Mouse (Mus musculus): ENCODE results near the gene Scn5a. TPM values are rescaled to one million over a fixed set of nuclear protein-coding genes. Genes with fewer than 3 reads are reported as not detected.

The Scn5a gene
- polyA plus RNA-seq, 1 experiment = 13.6 TPM

DNA sequence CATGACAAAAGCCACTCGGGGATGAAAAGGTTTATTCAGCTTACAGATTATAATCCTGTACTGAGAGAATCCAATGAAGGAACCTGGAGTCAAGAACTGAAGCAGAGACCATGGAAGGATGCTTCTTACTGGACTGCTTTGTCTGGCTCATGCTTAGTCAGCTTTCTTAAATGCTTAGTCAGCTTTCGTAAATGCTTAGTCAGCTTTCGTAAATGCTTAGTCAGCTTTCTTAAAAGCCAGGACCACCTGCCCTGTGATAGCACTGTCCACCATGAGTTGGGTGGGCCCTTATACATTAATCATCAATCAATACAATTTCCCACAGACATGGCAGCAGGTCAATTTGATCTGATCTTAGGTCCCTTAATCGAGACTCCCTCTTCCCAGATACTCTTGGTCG, 28.1 kb upstream of the Scn5a start:
- Histone ChIP-seq H3K36me3 (ENCODE audit: control insufficient read depth, insufficient read depth) (no peaks in the 10 kb centered on the region), H3ac (ENCODE audit: control insufficient read depth, insufficient read length, low read depth) (no peak overlapping the region), H3K79me2 (ENCODE audit: control insufficient read depth, insufficient read depth) (no peaks in the 10 kb centered on the region), H3K27me3 (ENCODE audit: control insufficient read depth, insufficient read depth, insufficient read length) (no peaks in the 10 kb centered on the region), H3K79me3 (ENCODE audit: low read depth) (no peaks in the 10 kb centered on the region), H3K4me3 (ENCODE audit: insufficient read depth, poor library complexity, severe bottlenecking) (no peak overlapping the region)
- TF ChIP-seq MAX (IDR thresholded peaks at IDR 0.05) (no peak), CTCF (IDR thresholded peaks at IDR 0.05; ENCODE audit: control insufficient read depth, insufficient read depth, insufficient read length) (no peak), MYOD1 (IDR thresholded peaks at IDR 0.05; ENCODE audit: control insufficient read depth, insufficient read length, low read depth) (no peak), FOSL1 (IDR thresholded peaks at IDR 0.05; ENCODE audit: insufficient read depth, low read length, poor library complexity, severe bottlenecking) (no peak), CEBPB (IDR thresholded peaks at IDR 0.05; ENCODE audit: low read depth) (no peak), MYOG (IDR thresholded peaks at IDR 0.05; ENCODE audit: control insufficient read depth, extremely low read depth, insufficient read length) (no peak), USF1 (IDR thresholded peaks at IDR 0.05; ENCODE audit: low read depth) (no peak)

GRCm38 (mm10) chr9:119604607-119605006, 25.8 kb upstream of the Scn5a start:
- no peak overlapping the region for H3K4me3 ChIP-seq (ENCODE audit: insufficient read depth, poor library complexity, severe bottlenecking)
- no peak overlapping the region for H3ac ChIP-seq (ENCODE audit: control insufficient read depth, insufficient read length, low read depth)
- H3K79me2 ChIP-seq (ENCODE audit: control insufficient read depth, insufficient read depth) = no peaks in the 10 kb centered on the region
- no peaks in the 10 kb centered on the region for H3K79me3 ChIP-seq (ENCODE audit: low read depth)
- H3K36me3 ChIP-seq (ENCODE audit: control insufficient read depth, insufficient read depth) = no peaks in the 10 kb centered on the region
- no peaks in the 10 kb centered on the region for H3K27me3 ChIP-seq (ENCODE audit: control insufficient read depth, insufficient read depth, insufficient read length)
- TF ChIP-seq MYOD1 (IDR thresholded peaks at IDR 0.05; ENCODE audit: control insufficient read depth, insufficient read length, low read depth) = no peak
- no peak for TF ChIP-seq CEBPB (IDR thresholded peaks at IDR 0.05; ENCODE audit: low read depth)
- TF ChIP-seq FOSL1 (IDR thresholded peaks at IDR 0.05; ENCODE audit: insufficient read depth, low read length, poor library complexity, severe bottlenecking) = no peak
- no peak for TF ChIP-seq USF1 (IDR thresholded peaks at IDR 0.05; ENCODE audit: low read depth)
- no peak for TF ChIP-seq CTCF (IDR thresholded peaks at IDR 0.05; ENCODE audit: control insufficient read depth, insufficient read depth, insufficient read length)
- TF ChIP-seq MAX (IDR thresholded peaks at IDR 0.05) = no peak
- no peak for TF ChIP-seq MYOG (IDR thresholded peaks at IDR 0.05; ENCODE audit: control insufficient read depth, extremely low read depth, insufficient read length)

GRCm38 (mm10) chr9:119598501-119598900, 19.7 kb upstream of the Scn5a start:
- no peak overlapping the region for H3K4me3 ChIP-seq (ENCODE audit: insufficient read depth, poor library complexity, severe bottlenecking)
- H3ac ChIP-seq (ENCODE audit: control insufficient read depth, insufficient read length, low read depth) = no peak overlapping the region
- no peaks in the 10 kb centered on the region for H3K79me3 ChIP-seq (ENCODE audit: low read depth)
- no peaks in the 10 kb centered on the region for H3K27me3 ChIP-seq (ENCODE audit: control insufficient read depth, insufficient read depth, insufficient read length)
- no peaks in the 10 kb centered on the region for H3K36me3 ChIP-seq (ENCODE audit: control insufficient read depth, insufficient read depth)
- TF ChIP-seq USF1 (IDR thresholded peaks at IDR 0.05; ENCODE audit: low read depth) (no peak), CTCF (IDR thresholded peaks at IDR 0.05; ENCODE audit: control insufficient read depth, insufficient read depth, insufficient read length) (no peak), MAX (IDR thresholded peaks at IDR 0.05) (no peak), MYOG (IDR thresholded peaks at IDR 0.05; ENCODE audit: control insufficient read depth, extremely low read depth, insufficient read length) (no peak), FOSL1 (IDR thresholded peaks at IDR 0.05; ENCODE audit: insufficient read depth, low read length, poor library complexity, severe bottlenecking) (no peak), MYOD1 (IDR thresholded peaks at IDR 0.05; ENCODE audit: control insufficient read depth, insufficient read length, low read depth) (no peak), CEBPB (IDR thresholded peaks at IDR 0.05; ENCODE audit: low read depth) (no peak)
- H3K79me2 ChIP-seq (ENCODE audit: control insufficient read depth, insufficient read depth) = no peaks in the 10 kb centered on the region

DNA sequence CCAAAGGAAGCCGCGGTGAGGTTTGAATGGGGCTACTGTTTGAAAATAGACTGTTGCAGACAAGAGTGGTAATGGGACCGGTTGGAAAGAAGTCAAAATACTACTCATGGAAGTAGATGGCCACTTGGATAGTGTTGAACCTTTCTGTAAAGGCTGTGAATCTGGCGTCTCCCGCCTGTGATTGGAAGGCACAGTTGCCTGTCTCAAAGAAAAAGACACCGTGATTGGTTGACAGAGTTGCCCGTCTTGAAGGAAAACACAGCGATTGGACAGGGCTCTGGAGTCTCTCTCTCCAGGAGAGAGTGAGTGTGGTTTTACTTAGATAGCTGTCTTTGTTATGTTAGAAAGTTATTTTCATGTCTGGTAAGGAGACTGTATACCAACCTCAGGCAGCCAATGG, 18.5 kb upstream of the Scn5a start:
- Histone ChIP-seq H3K79me2 (ENCODE audit: control insufficient read depth, insufficient read depth) (no peaks in the 10 kb centered on the region), H3K4me3 (ENCODE audit: insufficient read depth, poor library complexity, severe bottlenecking) (no peak overlapping the region), H3K79me3 (ENCODE audit: low read depth) (no peaks in the 10 kb centered on the region), H3K36me3 (ENCODE audit: control insufficient read depth, insufficient read depth) (no peaks in the 10 kb centered on the region), H3K27me3 (ENCODE audit: control insufficient read depth, insufficient read depth, insufficient read length) (no peaks in the 10 kb centered on the region), H3ac (ENCODE audit: control insufficient read depth, insufficient read length, low read depth) (no peak overlapping the region)
- TF ChIP-seq CEBPB (IDR thresholded peaks at IDR 0.05; ENCODE audit: low read depth) = no peak

GRCm38 (mm10) chr9:119589592-119589991, 10.8 kb upstream of the Scn5a start:
- TF ChIP-seq USF1 (IDR thresholded peaks at IDR 0.05; ENCODE audit: low read depth) (no peak), CTCF (IDR thresholded peaks at IDR 0.05; ENCODE audit: control insufficient read depth, insufficient read depth, insufficient read length) (no peak), MYOG (IDR thresholded peaks at IDR 0.05; ENCODE audit: control insufficient read depth, extremely low read depth, insufficient read length) (no peak), FOSL1 (IDR thresholded peaks at IDR 0.05; ENCODE audit: insufficient read depth, low read length, poor library complexity, severe bottlenecking) (no peak), MAX (IDR thresholded peaks at IDR 0.05) (no peak), CEBPB (IDR thresholded peaks at IDR 0.05; ENCODE audit: low read depth) (no peak), MYOD1 (IDR thresholded peaks at IDR 0.05; ENCODE audit: control insufficient read depth, insufficient read length, low read depth) (no peak)
- no peaks in the 10 kb centered on the region for H3K27me3 ChIP-seq (ENCODE audit: control insufficient read depth, insufficient read depth, insufficient read length)
- H3K79me2 ChIP-seq (ENCODE audit: control insufficient read depth, insufficient read depth) = no peaks in the 10 kb centered on the region
- H3K4me3 ChIP-seq (ENCODE audit: insufficient read depth, poor library complexity, severe bottlenecking) = no peak overlapping the region
- H3K79me3 ChIP-seq (ENCODE audit: low read depth) = no peaks in the 10 kb centered on the region
- H3ac ChIP-seq (ENCODE audit: control insufficient read depth, insufficient read length, low read depth) = no peak overlapping the region
- H3K36me3 ChIP-seq (ENCODE audit: control insufficient read depth, insufficient read depth) = no peaks in the 10 kb centered on the region

DNA sequence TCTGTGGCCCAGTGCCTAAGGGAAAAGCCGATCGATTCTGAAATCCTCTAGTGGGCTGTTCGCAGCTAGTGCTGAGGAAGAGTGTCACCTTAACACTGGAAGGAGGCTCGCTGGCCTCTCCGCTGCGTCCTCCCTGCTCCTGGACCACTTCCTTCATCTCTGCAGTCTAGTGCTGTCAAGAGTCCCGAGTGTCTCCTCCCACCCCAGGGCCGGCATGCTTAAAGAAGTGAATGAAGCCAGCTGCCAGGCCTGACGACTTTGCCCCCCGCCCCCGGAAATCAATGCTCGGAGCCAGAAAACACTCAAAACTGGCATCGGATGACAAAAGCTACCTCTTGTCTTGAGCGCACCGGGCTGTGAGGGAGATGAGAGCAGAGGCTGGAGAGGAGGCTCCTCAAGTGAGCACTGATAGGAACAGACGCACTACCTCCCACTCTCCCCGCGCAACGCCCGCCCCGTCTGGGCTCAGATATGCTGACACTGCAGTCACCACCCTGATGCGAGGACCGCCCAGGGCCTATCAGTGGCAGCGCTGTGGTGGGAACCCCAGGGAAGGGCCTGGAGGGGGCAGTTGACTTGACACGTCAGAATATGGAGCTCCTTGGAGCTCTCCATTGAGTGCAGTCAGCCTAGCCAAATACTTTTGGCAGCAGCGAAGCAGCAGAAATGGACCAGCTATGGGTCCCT, 10.1 kb upstream of the Scn5a start:
- TF ChIP-seq FOSL1 (IDR thresholded peaks at IDR 0.05; ENCODE audit: insufficient read depth, low read length, poor library complexity, severe bottlenecking) = no peak
- TF ChIP-seq MYOD1 (IDR thresholded peaks at IDR 0.05; ENCODE audit: control insufficient read depth, insufficient read length, low read depth) = no peak
- no peak for TF ChIP-seq CEBPB (IDR thresholded peaks at IDR 0.05; ENCODE audit: low read depth)
- TF ChIP-seq CTCF (IDR thresholded peaks at IDR 0.05; ENCODE audit: control insufficient read depth, insufficient read depth, insufficient read length) = no peak
- no peak for TF ChIP-seq MAX (IDR thresholded peaks at IDR 0.05)
- no peak for TF ChIP-seq USF1 (IDR thresholded peaks at IDR 0.05; ENCODE audit: low read depth)
- no peak for TF ChIP-seq MYOG (IDR thresholded peaks at IDR 0.05; ENCODE audit: control insufficient read depth, extremely low read depth, insufficient read length)
- Histone ChIP-seq H3K79me2 (ENCODE audit: control insufficient read depth, insufficient read depth) (no peaks in the 10 kb centered on the region), H3K27me3 (ENCODE audit: control insufficient read depth, insufficient read depth, insufficient read length) (no peaks in the 10 kb centered on the region), H3K4me3 (ENCODE audit: insufficient read depth, poor library complexity, severe bottlenecking) (no peak overlapping the region), H3K36me3 (ENCODE audit: control insufficient read depth, insufficient read depth) (no peaks in the 10 kb centered on the region), H3K79me3 (ENCODE audit: low read depth) (no peaks in the 10 kb centered on the region), H3ac (ENCODE audit: control insufficient read depth, insufficient read length, low read depth) (no peak overlapping the region)

Measured in C2C12 (cell line).